Mouse (Mus musculus): ENCODE measurements around the gene Lkaaear1. TPM values are rescaled to one million over a fixed set of nuclear protein-coding genes. Genes with fewer than 3 reads are reported as not detected.

Gene Lkaaear1
- not detected in 2 replicates for polyA plus RNA-seq (2012; rRNA removed)

- DNase-seq (ENCODE audit: low read depth, low spot score) = no peak
- WGBS = 40% methylated on average over 5 of the region's 5 CpGs
Measured at GRCm38 (mm10) chr2:181698241-181698640, at the start of gene Lkaaear1. Gene Lkaaear1, minus strand, starts transcription at chr2:181698442.

GRCm38 (mm10) chr2:181730051-181730450 is 31.8 kb upstream of the Lkaaear1 start:
- DNase-seq (ENCODE audit: low read depth, low spot score) = no peak
- WGBS = 20% methylated on average over 3 of the region's 3 CpGs

- whole genome bisulfite sequencing = 35% methylated on average over 9 of the region's 9 CpGs
- DNase-seq (ENCODE audit: low read depth, low spot score) = no peak
Measured at GRCm38 (mm10) chr2:181727659-181728262, 29.5 kb upstream of the Lkaaear1 start.

- DNase-seq (ENCODE audit: low read depth, low spot score) = no peak
- 14% methylated on average over 3 of the region's 3 CpGs for WGBS
Measured at GRCm38 (mm10) chr2:181722213-181722612, 24.0 kb upstream of the Lkaaear1 start.

- DNase-seq (ENCODE audit: low read depth, low spot score) = no peak
Measured at GRCm38 (mm10) chr2:181721200-181721599, 23.0 kb upstream of the Lkaaear1 start.

GRCm38 (mm10) chr2:181720061-181720460 is 21.8 kb upstream of the Lkaaear1 start:
- 15% methylated on average over 3 of the region's 3 CpGs for WGBS
- DNase-seq (ENCODE audit: low read depth, low spot score) = no peak

GRCm38 (mm10) chr2:181716991-181717390 is 18.7 kb upstream of the Lkaaear1 start:
- 33% methylated on average over 3 of the region's 3 CpGs for WGBS
- DNase-seq (ENCODE audit: low read depth, low spot score) = no peak

GRCm38 (mm10) chr2:181715382-181715781 is 17.1 kb upstream of the Lkaaear1 start:
- DNase-seq (ENCODE audit: low read depth, low spot score) = no peak
- WGBS = 65% methylated on average over 3 of the region's 3 CpGs

- DNase-seq (ENCODE audit: low read depth, low spot score) = no peak
- WGBS = 3% methylated on average over 7 of the region's 7 CpGs
Measured at GRCm38 (mm10) chr2:181714903-181715326, 16.7 kb upstream of the Lkaaear1 start, which contains the start of gene Oprl1. Gene Oprl1, plus strand, starts transcription at chr2:181715016.

- 80% methylated on average over 1 of the region's 1 CpGs for WGBS
- no peak for DNase-seq (ENCODE audit: low read depth, low spot score)
Measured at GRCm38 (mm10) chr2:181713749-181714148, 15.5 kb upstream of the Lkaaear1 start.

GRCm38 (mm10) chr2:181706668-181707067 is 8.4 kb upstream of the Lkaaear1 start:
- WGBS = 38% methylated on average over 4 of the region's 4 CpGs
- no peak for DNase-seq (ENCODE audit: low read depth, low spot score)

GRCm38 (mm10) chr2:181696801-181697420 is 1.3 kb downstream of the Lkaaear1 start:
- DNase-seq (ENCODE audit: low read depth, low spot score) = no peak
- 76% methylated on average over 33 of the region's 33 CpGs for WGBS

GRCm38 (mm10) chr2:181695776-181696175 is 2.5 kb downstream of the Lkaaear1 start:
- no peak for DNase-seq (ENCODE audit: low read depth, low spot score)
- 95% methylated on average over 1 of the region's 1 CpGs for WGBS

- 92% methylated on average over 3 of the region's 3 CpGs for WGBS
- no peak for DNase-seq (ENCODE audit: low read depth, low spot score)
Measured at GRCm38 (mm10) chr2:181694581-181694980, 3.7 kb downstream of the Lkaaear1 start.

GRCm38 (mm10) chr2:181693339-181694280 is 4.6 kb downstream of the Lkaaear1 start, which contains the start of gene Rgs19:
Gene Rgs19, minus strand, starts transcription at chr2:181693977.
- DNase-seq (ENCODE audit: low read depth, low spot score) = no peak
- under 1% methylated on average over 75 of the region's 75 CpGs for WGBS

GRCm38 (mm10) chr2:181692304-181692703 is 5.9 kb downstream of the Lkaaear1 start:
- 95% methylated on average over 3 of the region's 3 CpGs for WGBS
- no peak for DNase-seq (ENCODE audit: low read depth, low spot score)

GRCm38 (mm10) chr2:181691571-181691970 is 6.7 kb downstream of the Lkaaear1 start:
- 78% methylated on average over 4 of the region's 4 CpGs for WGBS
- no peak for DNase-seq (ENCODE audit: low read depth, low spot score)

- WGBS = 83% methylated on average over 6 of the region's 6 CpGs
- no peak for DNase-seq (ENCODE audit: low read depth, low spot score)
Measured at GRCm38 (mm10) chr2:181691083-181691482, 7.2 kb downstream of the Lkaaear1 start.

GRCm38 (mm10) chr2:181689466-181690160 is 8.6 kb downstream of the Lkaaear1 start:
- DNase-seq (ENCODE audit: low read depth, low spot score) = no peak

GRCm38 (mm10) chr2:181687586-181687985 is 10.7 kb downstream of the Lkaaear1 start:
- no peak for DNase-seq (ENCODE audit: low read depth, low spot score)
- WGBS = 94% methylated on average over 8 of the region's 8 CpGs

More at GRCm38 (mm10) chr2:181689466-181690160, 8.6 kb downstream of the Lkaaear1 start:
- WGBS = 92% methylated on average over 10 of the region's 10 CpGs

Data from large intestine, adult 2 months (tissue).